Mouse (Mus musculus) brain, embryonic 14.5 days (tissue): ENCODE measurements around the gene Tacr2. TPM values are rescaled to one million over a fixed set of nuclear protein-coding genes. Genes with fewer than 3 reads are reported as not detected.

Experiments used
- DNase-seq: peaks from one replicate; pipeline ENCODE4 v3.0.0-alpha.2; 2011; ENCODE audit warnings: low read depth
- CTCF ChIP-seq: fragments of 200-500 bp; IDR thresholded peaks from 2 replicates; pipeline ENCODE4 v1.5.1; 2012; ENCODE audit warnings: inconsistent platforms, mild to moderate bottlenecking, moderate library complexity, borderline replicate concordance; ENCODE audit not compliant: insufficient read depth, insufficient read length; ENCODE audit errors: extremely low read depth
- POLR2A ChIP-seq: fragments of 200-500 bp; IDR thresholded peaks from 2 replicates; pipeline ENCODE4 v1.6.1; 2012; ENCODE audit warnings: mild to moderate bottlenecking, inconsistent platforms, borderline replicate concordance; ENCODE audit not compliant: poor library complexity, insufficient read depth, insufficient read length, severe bottlenecking; ENCODE audit errors: extremely low read depth
- polyA plus RNA-seq: library from polyadenylated mRNA; depleted of rRNA; stranded (reverse); fragments of >200 nt; gene quantifications from 2 replicates; pipeline ENCODE4 v1.2.3, GENCODE M21; 2012; rRNA removed

Tacr2 gene
- polyA plus RNA-seq, 1 experiment, result not detected

DNA sequence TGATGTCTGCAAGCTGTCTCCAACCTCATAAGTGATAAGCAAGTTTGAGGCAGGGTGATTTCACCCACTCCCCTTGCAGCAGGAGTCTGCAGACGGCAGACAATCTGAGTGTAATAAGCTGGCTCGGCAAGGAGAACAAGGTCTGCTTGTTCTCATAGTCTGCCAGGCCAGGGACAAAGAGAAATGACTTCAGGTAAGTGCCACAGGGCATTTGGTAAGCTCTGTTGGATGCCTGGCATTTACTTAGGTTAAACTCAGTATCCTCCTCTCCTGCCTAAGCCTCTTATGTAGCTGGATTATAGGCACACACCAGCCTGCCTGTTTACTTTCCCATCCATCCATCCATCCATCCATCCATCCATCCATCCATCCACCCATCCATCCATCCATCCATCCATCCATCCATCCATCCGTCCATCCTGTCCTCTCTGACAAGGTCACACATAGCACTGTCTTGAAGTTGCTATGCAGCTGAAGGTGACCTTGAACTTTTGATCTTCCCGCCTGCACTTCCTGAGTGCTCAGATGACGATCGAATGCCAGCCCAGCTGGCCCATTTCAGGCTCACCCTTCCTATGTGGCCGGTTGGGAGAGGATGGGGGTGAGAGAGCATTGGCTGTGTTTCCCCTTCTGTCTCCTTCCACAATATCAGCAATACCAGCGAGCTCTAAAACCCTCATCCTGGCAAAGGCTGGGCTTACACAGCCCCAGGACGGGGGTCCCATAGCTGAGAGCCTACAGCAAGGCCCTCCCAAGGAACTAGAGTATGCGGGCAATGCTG, 58.2 kb downstream of the Tacr2 start:
- no peak for DNase-seq
- no peak for TF ChIP-seq CTCF
- no peak for TF ChIP-seq POLR2A

DNA sequence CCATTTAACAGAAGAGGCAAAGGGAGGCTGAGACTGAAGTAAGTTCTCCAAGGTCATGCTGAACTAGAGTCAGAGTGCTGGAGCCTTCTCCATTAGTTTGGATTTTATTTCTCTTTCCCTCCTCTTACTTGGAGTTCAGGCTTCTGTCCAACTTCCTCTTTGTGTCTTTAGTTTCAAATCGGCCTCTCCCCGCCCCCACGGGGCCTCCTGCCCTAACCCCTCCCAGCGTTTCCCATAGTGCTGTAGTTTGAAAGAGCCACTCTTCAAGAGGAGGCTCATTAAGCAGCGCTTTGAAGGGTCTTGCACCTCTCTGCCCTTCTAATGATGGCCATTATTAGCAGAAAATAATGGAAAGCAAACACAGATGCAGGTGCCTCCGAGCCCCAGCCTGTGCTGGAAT, 59.2 kb downstream of the Tacr2 start:
- DNase-seq, result peak; percentile 76
- TF ChIP-seq CTCF (no peak), POLR2A (no peak)

DNA sequence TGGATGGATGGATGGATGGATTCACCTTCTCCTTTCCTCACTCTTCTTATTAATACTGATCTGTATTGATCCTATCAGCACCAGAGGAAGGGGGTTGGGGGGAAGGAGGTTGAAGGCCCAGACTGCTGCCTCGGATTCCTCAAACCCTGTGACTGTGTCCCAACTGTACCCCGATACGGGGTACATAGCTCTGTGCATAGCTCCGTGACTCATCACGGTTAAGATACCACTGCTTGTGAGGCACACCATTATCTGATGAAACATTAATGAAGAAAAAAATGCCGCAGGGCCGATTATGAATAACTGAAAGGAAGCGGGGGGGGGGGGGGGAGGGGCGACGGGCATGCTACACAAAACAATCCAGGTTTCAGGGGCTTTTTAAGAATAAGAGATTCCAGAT, 60.9 kb downstream of the Tacr2 start:
- no peak for DNase-seq
- TF ChIP-seq CTCF, result no peak
- TF ChIP-seq POLR2A, result no peak

DNA sequence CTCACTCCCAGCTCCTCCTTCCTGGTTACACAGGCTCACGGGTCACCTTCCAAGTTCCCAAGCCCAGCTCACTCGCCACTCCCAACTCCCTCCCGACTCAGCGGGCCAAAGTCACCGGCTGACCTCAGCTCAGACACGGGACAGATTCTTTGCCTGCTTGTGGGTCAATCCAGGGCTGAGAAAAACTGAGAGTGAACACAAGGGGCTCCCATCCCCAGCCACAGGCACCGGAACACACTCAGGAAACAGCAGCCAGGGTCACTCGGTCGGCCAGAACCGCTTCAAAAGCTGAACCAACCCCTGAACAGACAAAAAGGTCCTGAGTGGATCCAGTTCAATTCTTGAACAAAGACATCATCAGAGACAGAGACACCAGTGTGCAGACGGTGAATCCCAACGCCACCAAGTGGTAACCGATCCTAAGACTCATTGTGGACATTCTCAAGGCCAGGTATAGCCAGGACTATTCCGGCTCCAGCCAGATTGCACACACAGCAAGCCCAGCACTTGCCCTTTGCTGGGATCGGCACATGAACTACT, 61.7 kb downstream of the Tacr2 start:
- DNase-seq, result no peak
- TF ChIP-seq CTCF (no peak), POLR2A (no peak)

Other genes with a start within 250 kb of the Tacr2 start
- 0.07 and 0.43 TPM in 2 replicates for gene Neurog3, start 119.3 kb upstream of the Tacr2 start, polyA plus RNA-seq
- gene Fam241b, start 108.5 kb upstream of the Tacr2 start, polyA plus RNA-seq, result 72.0 and 92.8 TPM in 2 replicates
- 18.6 and 19.0 TPM in 2 replicates for gene Tspan15, start 21.2 kb upstream of the Tacr2 start, polyA plus RNA-seq
- gene Hk1, start 127.5 kb downstream of the Tacr2 start, polyA plus RNA-seq, result 59.0 and 98.8 TPM in 2 replicates
- gene Hkdc1, start 170.1 kb downstream of the Tacr2 start, polyA plus RNA-seq, result 0.39 and 0.52 TPM in 2 replicates
- 0.95 and 0.97 TPM in 2 replicates for gene 4930507D05Rik, start 197.1 kb downstream of the Tacr2 start, polyA plus RNA-seq
- gene Supv3l1, start 197.3 kb downstream of the Tacr2 start, polyA plus RNA-seq, result 28.3 and 29.9 TPM in 2 replicates
- gene Vps26a, start 234.4 kb downstream of the Tacr2 start, polyA plus RNA-seq, result 24.6 and 28.0 TPM in 2 replicates